Mouse (Mus musculus) gastrocnemius, adult 18-20 months (tissue): ENCODE data around the gene Gm16405. TPM values are rescaled to one million over a fixed set of nuclear protein-coding genes. Genes with fewer than 3 reads are reported as not detected.
"Not testable (repeated sequence)": the region's sequence is repeated elsewhere in the genome, so short reads cannot be mapped to it uniquely, and the experiment has no call there.

ENCODE experiments used
- DNase-seq: peaks from one replicate; pipeline ENCODE4 v3.0.0; 2021; ENCODE audit warnings: low spot score
- long read RNA-seq, 2 experiments: library from polyadenylated mRNA; stranded (forward); transcript quantifications; one replicate each; pipeline ENCODE4 v2.0.0; 2021
- total RNA-seq, 2 experiments: library from RNA; stranded (reverse); gene quantifications; 2 replicates each; pipeline ENCODE4 v1.2.3; 2021

Gene Gm16405
- not detected for total RNA-seq
- long read RNA-seq, experiment 1 = 0 reads
- long read RNA-seq, experiment 2 = 0 reads

DNA sequence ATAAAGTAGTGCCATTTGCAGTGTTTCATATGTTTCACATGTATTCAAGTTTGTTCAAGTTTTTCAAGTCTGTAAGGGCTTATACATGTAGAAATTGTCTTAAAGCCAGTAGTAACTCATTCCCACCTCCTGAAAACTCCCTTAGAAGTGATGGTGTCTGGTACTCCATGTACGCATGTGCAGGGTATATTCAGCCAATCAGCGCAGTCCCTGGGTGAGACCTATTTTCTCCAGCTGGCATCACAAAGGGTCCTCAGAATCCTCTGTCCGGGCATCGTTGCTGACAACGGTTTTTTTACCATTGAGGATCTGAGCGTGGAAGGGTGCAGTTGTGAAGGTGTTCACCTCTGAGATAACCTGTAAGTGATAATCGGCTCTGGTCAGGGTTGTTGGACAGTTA lies at the start of gene Gm16405:
Gm16405 (plus strand) TSS at position 301 of the 400 bp plus-strand sequence.
- not testable (repeated sequence) for DNase-seq

Other genes with a start within 250 kb of the Gm16405 start
- gene Gm16430, start 91.0 kb downstream of the Gm16405 start, total RNA-seq = not detected